Mouse (Mus musculus) retina, adult 2 months (tissue): ENCODE results near the gene Nr1d1.
"Not testable (repeated sequence)": the region's sequence is repeated elsewhere in the genome, so short reads cannot be mapped to it uniquely, and the experiment has no call there.

ENCODE experiments used
- DNase-seq: peaks from one replicate; pipeline ENCODE4 v3.0.0-alpha.2; 2012; ENCODE audit warnings: low read depth, low spot score

Nr1d1 gene

DNA sequence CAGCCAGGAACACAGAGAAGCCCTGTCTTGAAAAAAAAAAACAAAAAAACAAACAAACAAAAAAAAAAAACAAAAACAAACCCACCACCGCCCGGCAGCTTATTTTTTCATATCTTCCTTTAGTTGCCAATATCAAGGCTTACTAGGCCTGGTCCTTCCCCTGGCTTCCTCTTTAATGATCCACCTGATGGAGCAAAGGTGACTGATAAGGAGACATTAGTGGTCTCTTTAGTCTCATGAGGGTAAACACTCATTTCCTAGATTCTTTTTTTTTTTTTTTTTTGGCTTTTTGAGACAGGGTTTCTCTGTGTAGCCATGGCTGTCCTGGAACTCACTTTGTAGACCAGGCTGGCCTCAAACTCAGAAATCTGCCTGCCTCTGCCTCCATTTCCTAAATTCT, 37.9 kb downstream of the Nr1d1 start:
- not testable (repeated sequence) for DNase-seq

DNA sequence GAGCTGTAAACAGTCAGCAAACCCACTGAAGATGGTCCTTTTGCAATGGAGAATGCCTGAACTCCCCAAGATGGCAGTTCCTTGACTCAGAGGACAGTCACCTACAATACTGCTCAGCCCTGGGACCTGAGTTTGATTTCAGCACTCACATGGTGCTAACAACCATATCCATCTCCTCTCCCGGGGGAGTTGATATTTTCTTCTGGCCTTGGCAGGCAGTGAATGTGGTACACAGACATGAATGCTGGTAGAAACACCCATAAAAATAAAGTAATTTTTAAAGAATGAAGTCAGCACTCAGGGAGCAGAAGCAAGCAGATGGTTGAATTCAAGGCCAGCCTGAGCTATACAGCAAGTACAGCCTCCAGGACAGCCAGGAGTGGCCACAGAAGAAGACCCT, 39.0 kb downstream of the Nr1d1 start:
- DNase-seq = no peak

DNA sequence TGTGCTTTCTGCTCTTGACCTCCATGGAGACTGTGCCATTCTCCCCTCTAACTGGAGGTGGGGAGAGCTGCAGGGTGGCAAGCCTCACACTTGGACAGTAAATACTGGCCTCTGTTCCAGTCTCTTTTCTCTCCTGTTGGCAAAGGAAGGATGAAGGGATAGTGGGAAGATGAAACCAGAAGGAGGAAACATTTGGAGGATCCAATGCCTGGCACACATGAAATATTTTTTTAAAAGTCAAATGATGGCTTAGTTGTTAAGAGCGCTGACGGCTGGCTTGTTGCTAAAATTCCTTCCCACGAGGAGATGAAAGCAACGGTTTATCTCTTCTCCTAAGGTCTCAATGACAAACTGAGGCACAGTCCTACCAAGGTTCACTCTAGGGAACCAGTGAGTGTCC, 40.0 kb downstream of the Nr1d1 start:
- DNase-seq = no peak

DNA sequence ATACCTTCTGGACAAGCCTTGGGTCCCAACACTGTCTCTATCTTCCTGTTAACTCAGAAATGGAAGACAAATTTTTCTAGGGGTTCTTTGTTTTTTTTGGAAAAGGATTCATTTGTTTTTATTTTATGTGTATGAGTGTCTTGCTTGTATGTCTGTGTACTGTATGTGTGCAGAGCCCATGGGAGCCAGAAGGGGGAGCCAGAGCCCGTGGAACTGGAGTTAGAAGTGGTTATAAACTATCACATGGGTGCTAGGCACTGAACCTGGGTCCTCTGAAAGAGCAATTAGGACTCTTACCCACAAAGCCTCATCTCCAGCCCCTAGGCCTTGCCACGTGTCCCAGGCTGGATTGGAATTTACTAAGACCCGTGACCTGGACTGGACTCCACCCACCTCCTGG, 41.1 kb downstream of the Nr1d1 start:
- no peak for DNase-seq

DNA sequence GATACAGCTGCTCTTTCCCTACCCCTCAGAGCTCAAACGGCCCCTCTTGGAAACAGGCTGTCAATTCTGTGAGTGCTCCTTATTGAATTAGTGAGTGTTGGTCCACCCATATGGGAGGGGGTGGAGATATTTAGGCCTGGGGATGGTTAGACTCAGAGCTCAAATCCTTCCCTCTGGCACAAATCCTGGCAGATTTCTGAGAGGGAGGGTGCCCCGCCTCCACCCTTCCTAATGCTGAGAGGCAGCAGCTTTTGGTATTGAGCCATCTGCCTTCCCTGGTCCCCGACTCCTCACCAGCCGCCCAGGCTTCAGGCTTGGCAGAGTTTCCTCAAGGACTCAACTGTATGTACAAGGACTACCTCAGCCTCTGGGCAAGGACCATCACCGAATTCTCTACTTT, 44.0 kb downstream of the Nr1d1 start:
- DNase-seq = no peak

DNA sequence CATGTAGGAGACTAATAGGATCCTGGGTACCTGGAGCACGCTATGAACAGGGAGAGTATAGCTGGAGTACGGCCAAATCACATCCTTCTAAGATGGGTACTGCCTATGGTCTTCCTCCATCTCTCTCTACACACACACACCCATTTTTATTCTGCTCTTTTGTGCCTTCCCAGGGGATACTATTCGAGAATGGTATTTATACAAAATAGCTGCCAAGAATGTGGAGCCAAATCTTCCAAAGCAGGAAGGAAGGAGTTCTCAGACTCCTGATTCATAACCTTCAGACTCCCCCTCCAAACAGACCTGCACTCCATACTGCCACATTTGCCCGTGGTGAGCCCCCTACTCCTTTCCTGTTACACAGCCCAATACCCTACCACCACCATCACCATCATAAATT, 44.4 kb downstream of the Nr1d1 start:
- no peak for DNase-seq

DNA sequence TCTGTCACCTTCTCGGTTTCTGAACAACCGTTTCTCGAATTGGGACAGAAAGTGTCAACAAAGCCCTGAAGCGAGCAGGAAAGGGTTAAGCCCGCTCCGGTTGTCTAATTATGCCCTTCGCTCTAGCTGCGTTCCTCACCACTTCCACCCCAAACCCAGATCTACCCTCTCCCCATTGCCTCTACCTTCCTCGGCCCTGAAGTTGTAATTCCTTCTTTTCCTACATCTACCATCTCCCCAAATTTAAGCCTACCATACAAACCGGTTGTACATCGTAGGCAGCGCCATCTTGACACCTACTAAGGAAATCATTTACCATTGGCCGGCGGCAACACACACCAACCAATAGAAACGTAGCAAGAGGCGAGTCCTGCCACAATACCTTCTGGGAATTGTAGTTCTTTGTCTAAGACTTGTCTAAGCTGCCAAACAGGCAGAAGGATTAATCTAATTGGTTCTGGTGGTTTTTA, 46.0 kb downstream of the Nr1d1 start, which contains the start of gene Med24:
Med24 (minus strand) TSS at position 317 of the 470 bp plus-strand sequence.
- DNase-seq = peak; percentile 92

DNA sequence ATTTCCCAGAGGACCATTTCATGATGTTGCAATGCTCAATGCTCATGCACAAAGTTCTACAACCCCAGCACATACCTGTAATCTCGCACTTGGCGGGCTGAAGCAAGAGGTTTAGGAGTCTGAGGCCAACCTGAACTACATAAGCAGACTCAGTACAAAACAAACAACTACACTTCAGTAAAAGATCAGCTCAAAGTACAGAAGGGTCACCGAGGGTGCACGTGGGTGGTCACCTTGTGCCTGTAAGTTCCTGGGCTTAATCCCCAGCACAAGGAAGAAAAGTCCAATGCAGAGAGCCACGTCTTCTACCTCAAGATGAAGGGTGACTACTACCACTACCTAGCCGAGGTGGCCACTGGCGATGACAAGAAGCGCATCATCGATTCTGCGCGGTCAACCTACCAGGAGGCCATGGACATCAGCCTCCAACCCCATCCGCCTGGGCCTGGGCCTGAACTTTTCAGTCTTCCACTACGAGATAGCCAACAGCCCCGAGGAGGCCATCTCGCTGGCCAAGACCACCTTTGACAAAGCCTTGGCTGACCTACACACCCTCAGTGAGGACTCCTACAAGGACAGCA, 49.1 kb downstream of the Nr1d1 start:
- DNase-seq = no peak

DNA sequence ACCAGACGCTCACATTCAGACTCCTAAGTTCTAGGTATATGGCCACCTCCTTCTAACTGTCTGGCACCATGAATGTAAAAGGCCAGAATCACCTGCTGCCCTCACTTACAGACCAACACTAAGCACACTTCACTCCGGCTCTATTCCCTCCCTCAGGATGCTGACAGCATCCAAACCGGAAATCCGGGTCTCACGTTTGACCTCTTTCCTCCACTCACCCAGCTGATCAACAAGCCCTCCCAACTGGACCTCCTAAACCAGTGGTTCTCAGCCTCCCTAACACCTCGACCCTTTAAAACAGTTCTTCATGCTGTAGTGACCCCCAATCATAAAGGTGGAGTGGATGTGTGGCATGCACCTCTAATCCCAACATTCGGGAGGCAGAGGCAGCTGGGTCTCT, 52.0 kb downstream of the Nr1d1 start:
- no peak for DNase-seq

DNA sequence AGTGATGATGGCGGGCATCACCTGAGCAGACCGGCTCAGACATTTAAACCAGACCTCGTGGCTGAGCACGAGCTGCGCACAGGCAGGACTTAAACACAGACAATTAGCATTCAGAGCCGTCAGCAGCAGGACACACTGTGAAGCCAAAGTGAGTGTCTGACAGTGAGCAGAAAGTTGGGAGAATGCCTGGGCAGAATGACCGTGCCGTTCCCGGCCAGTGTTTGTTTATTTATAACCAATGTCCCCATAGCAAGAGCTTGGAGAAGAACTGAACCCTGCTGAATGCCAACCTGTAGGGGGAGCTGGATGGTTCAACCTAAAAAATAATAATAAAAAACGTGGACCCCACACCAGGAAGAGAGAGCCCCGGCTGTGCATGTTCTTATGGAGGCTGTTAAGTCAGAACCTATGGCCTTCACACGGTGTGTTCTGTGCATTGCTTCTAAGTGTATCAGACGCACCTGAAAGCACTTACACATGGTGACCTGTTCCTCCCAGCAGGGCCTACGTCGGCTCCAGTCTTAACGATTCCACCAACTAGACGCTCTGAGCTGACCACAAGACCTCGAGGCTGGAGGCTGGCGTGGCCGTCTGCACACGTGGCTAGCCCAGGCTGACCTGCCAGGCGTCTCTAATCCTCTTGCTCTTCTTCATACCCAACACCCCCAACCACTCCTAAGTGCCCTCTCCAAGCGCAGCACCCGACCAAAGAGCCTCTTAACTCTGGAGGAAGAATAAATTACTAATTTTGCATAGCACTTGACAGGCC, 53.5 kb downstream of the Nr1d1 start:
- DNase-seq = no peak

DNA sequence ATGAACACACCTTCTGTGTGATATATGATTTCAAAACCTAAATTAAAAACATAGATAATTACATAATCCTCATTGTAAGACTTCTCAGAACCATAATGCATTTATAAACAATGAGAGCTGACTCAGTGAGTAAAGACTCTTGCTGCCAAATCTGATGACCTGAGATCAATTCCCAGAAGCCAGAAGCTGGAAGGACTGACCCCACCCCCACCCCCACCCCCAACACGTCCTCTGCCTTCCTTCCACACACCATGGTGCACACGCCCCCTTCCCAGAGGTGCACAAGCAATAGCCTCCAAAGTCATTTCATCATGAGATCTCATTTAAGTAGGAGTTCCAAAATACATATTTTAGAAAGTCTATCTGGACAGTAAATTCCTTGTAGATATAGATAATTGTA, 54.4 kb downstream of the Nr1d1 start:
- DNase-seq = no peak
